Mouse (Mus musculus) CH12.LX (cell line): Measurements from ENCODE around the gene Zswim4. TPM values are rescaled to one million over a fixed set of nuclear protein-coding genes. Genes with fewer than 3 reads are reported as not detected.

Source experiments
- DNase-seq: peaks from one replicate; pipeline ENCODE4 v3.0.0-alpha.2; 2013; ENCODE audit errors: extremely low read depth
- H3K27ac ChIP-seq: 2 replicates; pipeline ENCODE4 v1.5.1; 2012; ENCODE audit warnings: low read depth, mild to moderate bottlenecking, control low read depth, moderate library complexity; ENCODE audit not compliant: insufficient read depth
- H3K27me3 ChIP-seq: replicated peaks from 2 replicates; pipeline ENCODE3; 2012; ENCODE audit warnings: inconsistent platforms
- H3K36me3 ChIP-seq, 2 experiments: replicated peaks in 1 of 2; 2 replicates each; pipeline versions ENCODE3 to v1.6.1; 2012; ENCODE audit warnings: inconsistent platforms in 1 of 2, low read length in 1 of 2, mild to moderate bottlenecking in 1 of 2, mixed read lengths in 1 of 2, moderate library complexity in 1 of 2; ENCODE audit not compliant: control insufficient read depth in 1 of 2, insufficient read depth in 1 of 2
- H3K4me1 ChIP-seq, 2 experiments: 2 replicates each; pipeline ENCODE4 v1.6.1; 2012; ENCODE audit warnings: inconsistent platforms in 1 of 2, moderate library complexity in 1 of 2; ENCODE audit not compliant: insufficient read depth in 2 of 2, control insufficient read depth in 1 of 2
- H3K4me2 ChIP-seq: 2 replicates; pipeline ENCODE4 v1.6.1; 2012; ENCODE audit warnings: low read depth, mild to moderate bottlenecking, control low read depth; ENCODE audit not compliant: poor library complexity, insufficient read depth, severe bottlenecking
- H3K4me3 ChIP-seq, 3 experiments: fragments of 150-350 bp in 1 of 3; sonication (generic) in 1 of 3; replicated peaks in 1 of 3; 2 replicates each; pipeline versions ENCODE3 to v1.5.1; 2011 to 2012; ENCODE audit warnings: low read depth in 2 of 3, low read length in 2 of 3, mild to moderate bottlenecking in 2 of 3, moderate library complexity in 2 of 3, control low read depth in 1 of 3, improper control_type of control experiment in 1 of 3, inconsistent platforms in 1 of 3, mixed read lengths in 1 of 3; ENCODE audit not compliant: poor library complexity in 1 of 3
- H3K79me2 ChIP-seq: replicated peaks from 2 replicates; pipeline ENCODE4 v1.6.1; 2012; ENCODE audit warnings: mild to moderate bottlenecking, moderate library complexity; ENCODE audit not compliant: control insufficient read depth, poor library complexity, insufficient read depth, severe bottlenecking; ENCODE audit errors: extremely low read depth
- H3K9ac ChIP-seq: 2 replicates; pipeline ENCODE4 v1.6.1; 2012; ENCODE audit warnings: low read depth, mild to moderate bottlenecking, control low read depth, moderate library complexity; ENCODE audit not compliant: insufficient read depth
- H3K9me3 ChIP-seq: replicated peaks from 2 replicates; pipeline ENCODE3; 2012; ENCODE audit warnings: low read length, inconsistent platforms, mixed read lengths
- BHLHE40 ChIP-seq: IDR thresholded peaks from 2 replicates; pipeline ENCODE4 v1.6.1; 2011; ENCODE audit warnings: mild to moderate bottlenecking, low read depth, low read length, improper control_type of control experiment
- CHD1 ChIP-seq: IDR thresholded peaks from 2 replicates; pipeline ENCODE4 v1.6.1; 2012; ENCODE audit warnings: low read depth, low read length, improper control_type of control experiment, inconsistent platforms
- CHD2 ChIP-seq: IDR thresholded peaks from 2 replicates; pipeline ENCODE4 v1.6.1; 2011; ENCODE audit warnings: low read length, improper control_type of control experiment
- CTCF ChIP-seq, 2 experiments: IDR thresholded peaks in 1 of 2; conservative IDR thresholded peaks in 1 of 2; 2 replicates each; pipeline ENCODE4 v1.5.1; 2011 to 2012; ENCODE audit warnings: low read depth in 2 of 2, low read length in 2 of 2, improper control_type of control experiment in 1 of 2, inconsistent platforms in 1 of 2, mild to moderate bottlenecking in 1 of 2, moderate library complexity in 1 of 2
- E2F4 ChIP-seq: IDR thresholded peaks from 2 replicates; pipeline ENCODE4 v1.6.1; 2011; ENCODE audit warnings: low read depth, low read length, improper control_type of control experiment; ENCODE audit not compliant: insufficient replicate concordance
- ELF1 ChIP-seq: IDR thresholded peaks from 2 replicates; pipeline ENCODE4 v1.6.1; 2014; ENCODE audit warnings: low read depth, mild to moderate bottlenecking, inconsistent platforms, low read length, improper control_type of control experiment
- EP300 ChIP-seq: IDR thresholded peaks from 2 replicates; pipeline ENCODE4 v1.6.1; 2011; ENCODE audit warnings: low read length, improper control_type of control experiment
- ETS1 ChIP-seq: conservative IDR thresholded peaks from 2 replicates; pipeline ENCODE4 v1.6.1; 2012; ENCODE audit warnings: low read depth, mild to moderate bottlenecking, inconsistent platforms, low read length, improper control_type of control experiment, moderate library complexity
- GABPA ChIP-seq: IDR thresholded peaks from 2 replicates; pipeline ENCODE4 v1.6.1; 2012; ENCODE audit warnings: low read depth, low read length, improper control_type of control experiment, inconsistent platforms; ENCODE audit not compliant: insufficient replicate concordance
- HCFC1 ChIP-seq: IDR thresholded peaks from 2 replicates; pipeline ENCODE4 v1.6.1; 2012; ENCODE audit warnings: low read depth, mild to moderate bottlenecking, inconsistent platforms, low read length, improper control_type of control experiment
- JUND ChIP-seq: conservative IDR thresholded peaks from 2 replicates; pipeline ENCODE4 v1.6.1; 2011; ENCODE audit warnings: low read depth, low read length, improper control_type of control experiment
- KAT2A ChIP-seq: IDR thresholded peaks from 2 replicates; pipeline ENCODE4 v1.6.1; 2012; ENCODE audit warnings: low read length, improper control_type of control experiment, inconsistent platforms; ENCODE audit not compliant: insufficient replicate concordance
- MAFK ChIP-seq: IDR thresholded peaks from 2 replicates; pipeline ENCODE4 v1.6.1; 2011; ENCODE audit warnings: low read length, improper control_type of control experiment; ENCODE audit not compliant: insufficient replicate concordance
- MAZ ChIP-seq: IDR thresholded peaks from 2 replicates; pipeline ENCODE4 v1.6.1; 2012; ENCODE audit warnings: low read depth, mild to moderate bottlenecking, inconsistent platforms, low read length, improper control_type of control experiment, moderate library complexity
- MEF2A ChIP-seq: IDR thresholded peaks from 2 replicates; pipeline ENCODE4 v1.6.1; 2014; ENCODE audit warnings: low read depth, mild to moderate bottlenecking, inconsistent platforms, low read length, improper control_type of control experiment, borderline replicate concordance
- MXI1 ChIP-seq: IDR thresholded peaks from 2 replicates; pipeline ENCODE4 v1.6.1; 2011; ENCODE audit warnings: mild to moderate bottlenecking, low read depth, low read length, improper control_type of control experiment
- MYC ChIP-seq: IDR thresholded peaks from 2 replicates; pipeline ENCODE4 v1.6.1; 2011; ENCODE audit warnings: low read depth, mild to moderate bottlenecking, improper control_type of control experiment, low read length
- NELFE ChIP-seq: IDR thresholded peaks from 2 replicates; pipeline ENCODE4 v1.6.1; 2011; ENCODE audit warnings: low read depth, low read length, improper control_type of control experiment
- PAX5 ChIP-seq: IDR thresholded peaks from 2 replicates; pipeline ENCODE4 v1.6.1; 2012; ENCODE audit warnings: low read length, inconsistent platforms, mixed read lengths
- POLR2AphosphoS2 ChIP-seq: IDR thresholded peaks from 2 replicates; pipeline ENCODE4 v1.6.1; 2011; ENCODE audit warnings: low read depth, low read length, improper control_type of control experiment
- RCOR1 ChIP-seq: conservative IDR thresholded peaks from 2 replicates; pipeline ENCODE4 v1.6.1; 2012; ENCODE audit warnings: low read depth, mild to moderate bottlenecking, inconsistent platforms, low read length, improper control_type of control experiment
- TBP ChIP-seq: conservative IDR thresholded peaks from 2 replicates; pipeline ENCODE4 v1.6.1; 2011; ENCODE audit warnings: low read depth, low read length, improper control_type of control experiment
- TCF12 ChIP-seq: IDR thresholded peaks from 2 replicates; pipeline ENCODE4 v1.6.1; 2014; ENCODE audit warnings: low read depth, mild to moderate bottlenecking, inconsistent platforms, low read length, improper control_type of control experiment
- UBTF ChIP-seq: IDR thresholded peaks from 2 replicates; pipeline ENCODE4 v1.6.1; 2012; ENCODE audit warnings: low read depth, mild to moderate bottlenecking, inconsistent platforms, low read length, improper control_type of control experiment, moderate library complexity
- USF2 ChIP-seq: conservative IDR thresholded peaks from 2 replicates; pipeline ENCODE4 v1.6.1; 2011; ENCODE audit warnings: low read depth, low read length, improper control_type of control experiment
- ZC3H11A ChIP-seq: IDR thresholded peaks from 2 replicates; pipeline ENCODE4 v1.6.1; 2012; ENCODE audit warnings: low read depth, mild to moderate bottlenecking, inconsistent platforms, low read length, improper control_type of control experiment
- ZKSCAN1 ChIP-seq: IDR thresholded peaks from 2 replicates; pipeline ENCODE4 v1.6.1; 2012; ENCODE audit warnings: low read depth, inconsistent platforms, low read length, improper control_type of control experiment, borderline replicate concordance
- ZMIZ1 ChIP-seq: IDR thresholded peaks from 2 replicates; pipeline ENCODE4 v1.6.1; 2012; ENCODE audit warnings: low read depth, mild to moderate bottlenecking, inconsistent platforms, low read length, improper control_type of control experiment
- ZNF384 ChIP-seq: IDR thresholded peaks from 2 replicates; pipeline ENCODE4 v1.6.1; 2012; ENCODE audit warnings: low read depth, low read length, improper control_type of control experiment, inconsistent platforms
- dilution Hi-C: fragments of 300-500 bp; cut with MboI; formaldehyde crosslinking; loops from 2 replicates; pipeline ENCODE4 v1.14.3; 2020; ENCODE audit warnings: low sequenced_read_pairs; ENCODE audit not compliant: extremely low pct_unique_long_range_greater_than_20kb, extremely low pct_ligation_motif_present
- in situ Hi-C: fragments of 300-500 bp; cut with MboI; formaldehyde crosslinking; loops from 3 replicates; pipeline ENCODE4 v1.14.3; 2019; ENCODE audit warnings: low sequenced_read_pairs, low pct_ligation_motif_present, low pct_unique_long_range_greater_than_20kb, mixed read lengths
- polyA plus RNA-seq: library from polyadenylated mRNA; unstranded; fragments of >175 nt; gene quantifications from 2 replicates; pipeline ENCODE4 v1.2.1, GENCODE M21; 2012; ENCODE audit warnings: low read depth; ENCODE audit not compliant: insufficient read length
- total RNA-seq, 2 experiments: library from RNA; depleted of rRNA; stranded (reverse); fragments of 300-350 nt in 1 of 2; fragments of >200 nt in 1 of 2; gene quantifications; 2 replicates each; pipeline ENCODE4 v1.2.3; 2012 to 2014

Zswim4 gene
- total and polyA plus RNA-seq, 3 experiments, result 4.9 to 9.7 (median 9.1) TPM

GRCm38 (mm10) chr8:84255858-84256257 lies 19.0 kb upstream of the Zswim4 start:
- no peak overlapping the region; the same call in 1 of the 2 replicates for H3K9ac ChIP-seq
- no peak overlapping the region for H3K27ac ChIP-seq

GRCm38 (mm10) chr8:84249257-84250170 lies 12.7 kb upstream of the Zswim4 start, which contains the start of gene D8Ertd738e:
D8Ertd738e (minus strand) TSS chr8:84249719.
- dilution Hi-C loops, result no loop called here
- peak; percentile 97 for DNase-seq
- peaks cover 54 to 76% of the 10 kb centered on the region in 2 experiments for H3K36me3 ChIP-seq
- TF ChIP-seq JUND (no peak), UBTF (no peak), POLR2AphosphoS2 (peak; percentile 99), MXI1 (peak; percentile 90), EP300 (no peak), BHLHE40 (peak; percentile 97), CTCF (conservative IDR thresholded peaks at IDR 0.05 in 1 of 2, IDR thresholded peaks at IDR 0.05 in 1 of 2; ENCODE audit: low read depth in 2 of 2, low read length in 2 of 2) (no peak), USF2 (no peak; the same call in 1 of the 2 replicates), MYC (peak; percentile 66; the same call in 1 of the 2 replicates), GABPA (no peak), MAFK (no peak), ETS1 (peak; percentile 55; the same call in 1 of the 2 replicates), ZC3H11A (no peak), NELFE (peak; percentile 84), ZKSCAN1 (no peak), PAX5 (no peak), TBP (0 out of 2 replicates have a peak, but pooled peaks have one; percentile 42), ZMIZ1 (peak; percentile 82), TCF12 (peak; percentile 79), MAZ (no peak), CHD2 (peak; percentile 57; the same call in 1 of the 2 replicates), MEF2A (peak; percentile 50; the same call in 1 of the 2 replicates), ZNF384 (no peak), E2F4 (no peak), RCOR1 (no peak), CHD1 (no peak), HCFC1 (peak; percentile 86), ELF1 (peak; percentile 97)

More at GRCm38 (mm10) chr8:84255858-84256257, 19.0 kb upstream of the Zswim4 start:
- in situ Hi-C loops, result no loop called here
- Histone ChIP-seq H3K36me3 (peaks cover 60 to 79% of the 10 kb centered on the region in 2 experiments), H3K27me3 (no peaks in the 10 kb centered on the region), H3K4me1 (peaks cover 7 to 14% of the 10 kb centered on the region in 2 experiments), H3K9me3 (no peaks in the 10 kb centered on the region), H3K4me3 (peak overlapping the region; percentile 85 to 95 (median 91)), H3K4me2 (peak overlapping the region; percentile 46; the same call in 1 of the 2 replicates), H3K79me2 (peaks cover 7% of the 10 kb centered on the region; the same call in 1 of the 2 replicates)
- dilution Hi-C loops, result no loop called here
- peak; percentile 34 for DNase-seq
- TF ChIP-seq TBP (no peak), E2F4 (no peak), KAT2A (no peak), CTCF (conservative IDR thresholded peaks at IDR 0.05 in 1 of 2, IDR thresholded peaks at IDR 0.05 in 1 of 2; ENCODE audit: low read depth in 2 of 2, low read length in 2 of 2) (peak in 1 of 2 experiments; percentile 29; a peak in 1 of 4 replicates)

More at GRCm38 (mm10) chr8:84249257-84250170, 12.7 kb upstream of the Zswim4 start, which contains the start of gene D8Ertd738e:
- peaks cover 16% of the 10 kb centered on the region for H3K79me2 ChIP-seq
- no peaks in the 10 kb centered on the region for H3K9me3 ChIP-seq
- H3K4me1 ChIP-seq, result peaks cover 3 to 9% of the 10 kb centered on the region in 2 experiments; a peak in 2 of 4 replicates
- in situ Hi-C loops, result no loop called here
- peak within 1 kb of the TSS; percentile 39 for H3K4me2 ChIP-seq
- peak within 1 kb of the TSS; percentile 73 to 99 (median 98) for H3K4me3 ChIP-seq
- no peaks in the 10 kb centered on the region for H3K27me3 ChIP-seq
- peak within 1 kb of the TSS; percentile 93 for H3K9ac ChIP-seq
- peak within 1 kb of the TSS; percentile 64; the same call in 1 of the 2 replicates for H3K27ac ChIP-seq
